Mouse (Mus musculus): ENCODE data around the gene Rab11fip2. TPM values are rescaled to one million over a fixed set of nuclear protein-coding genes. Genes with fewer than 3 reads are reported as not detected.

Rab11fip2 gene
- polyA plus RNA-seq, 1 experiment from 2014 or later, result 5.4 TPM

DNA sequence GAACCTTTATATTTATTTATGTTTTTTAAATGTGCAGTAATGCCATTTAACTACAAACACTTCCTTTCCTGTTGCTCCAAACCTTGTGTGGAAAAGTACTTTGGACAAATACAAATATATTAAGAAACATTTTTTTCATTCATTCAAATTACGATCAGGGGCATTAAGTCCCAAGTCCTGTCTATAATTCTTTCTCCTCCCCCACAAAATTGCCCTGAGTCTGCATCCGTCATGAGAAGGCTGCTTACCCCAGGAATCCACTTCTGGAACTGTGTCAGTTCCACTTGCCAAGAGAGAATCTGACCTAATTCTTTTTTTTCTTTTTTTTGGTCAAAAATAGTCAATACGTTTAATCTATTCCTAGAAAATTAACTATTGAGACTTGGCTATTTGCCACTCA is 90.4 kb downstream of the Rab11fip2 start:
- H3K27me3 ChIP-seq, result no peaks in the 10 kb centered on the region
- no peaks in the 10 kb centered on the region for H3K9me3 ChIP-seq (replicated peaks)
- no peaks in the 10 kb centered on the region for H3K4me1 ChIP-seq
- H3K9ac ChIP-seq, result no peak overlapping the region
- no peaks in the 10 kb centered on the region for H3K36me3 ChIP-seq
- no peak for ATAC-seq (ENCODE audit: insufficient number of reproducible peaks, low FRiP score, low TSS enrichment, low read depth)
- no peak overlapping the region for H3K4me3 ChIP-seq (replicated peaks)
- no peak overlapping the region for H3K27ac ChIP-seq (replicated peaks)
- no peak overlapping the region for H3K4me2 ChIP-seq (replicated peaks)
- 43% methylated on average over 3 of the region's 3 CpGs for WGBS
